Mouse (Mus musculus) spleen, embryonic (tissue): ENCODE measurements at regions not wholly inside any gene's neighbourhood (a gene's known extent, or its start where the extent isn't known, plus 50 kb on each side); places are given as distances from the start of the nearest gene placed in this dataset.

Source experiments
- CTCF ChIA-PET: fragments of 350-600 bp; sonication (Branson Sonifier 250); formaldehyde crosslinking; loops from one replicate; lab custom pipeline; 2022; lab: Charles Lee

DNA sequence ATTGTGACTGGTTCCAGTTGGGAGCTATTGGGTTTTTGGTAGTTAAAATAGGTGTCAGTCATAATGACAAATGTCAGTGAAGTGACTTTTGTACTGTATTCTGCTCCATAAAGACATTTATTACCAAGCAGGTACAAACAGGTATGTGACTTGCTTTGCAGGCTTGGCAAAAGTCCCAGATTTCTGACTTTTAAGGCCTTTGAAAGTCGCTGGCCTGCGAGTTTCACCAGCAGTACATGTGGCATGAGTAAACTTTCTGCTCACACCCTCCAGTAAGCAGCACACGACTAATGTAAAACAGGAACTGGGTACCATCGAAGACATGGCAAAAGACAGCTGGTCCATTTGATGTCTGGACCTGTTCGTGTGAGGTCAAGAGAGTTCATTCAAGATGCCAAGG, 659.2 kb downstream of the Zfp706 start:
- CTCF ChIA-PET: interaction anchor here (0.5 kb wide), 1 partner anchor 1902 kb away, joined by 3 read pairs; no protein-coding TSS in a partner anchor

DNA sequence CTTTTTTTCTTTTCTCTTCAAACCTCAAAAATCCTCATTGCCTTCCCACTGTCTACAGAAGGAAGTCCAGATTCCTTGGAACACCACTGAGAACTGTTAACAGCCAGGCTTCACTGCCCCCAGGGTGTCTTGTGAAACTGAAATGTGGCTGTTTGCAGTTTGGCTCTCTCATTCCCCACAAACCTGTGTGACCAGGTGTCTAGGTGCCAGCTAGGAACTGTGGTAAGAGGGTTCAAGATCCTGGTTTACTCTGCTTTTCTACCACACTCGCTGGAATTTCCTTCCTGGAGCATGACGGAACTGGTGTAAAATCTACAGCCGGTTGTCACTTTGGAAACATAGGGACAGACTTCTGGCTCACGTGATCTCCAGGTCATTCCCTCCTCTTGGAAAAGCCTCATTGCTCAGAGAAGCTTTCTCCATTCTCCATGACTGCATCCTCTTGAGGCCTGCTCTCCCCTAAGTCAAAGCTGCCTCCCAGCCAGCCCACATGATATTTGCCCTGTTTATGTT, 660.2 kb downstream of the Zfp706 start:
- CTCF ChIA-PET: no interaction called here

DNA sequence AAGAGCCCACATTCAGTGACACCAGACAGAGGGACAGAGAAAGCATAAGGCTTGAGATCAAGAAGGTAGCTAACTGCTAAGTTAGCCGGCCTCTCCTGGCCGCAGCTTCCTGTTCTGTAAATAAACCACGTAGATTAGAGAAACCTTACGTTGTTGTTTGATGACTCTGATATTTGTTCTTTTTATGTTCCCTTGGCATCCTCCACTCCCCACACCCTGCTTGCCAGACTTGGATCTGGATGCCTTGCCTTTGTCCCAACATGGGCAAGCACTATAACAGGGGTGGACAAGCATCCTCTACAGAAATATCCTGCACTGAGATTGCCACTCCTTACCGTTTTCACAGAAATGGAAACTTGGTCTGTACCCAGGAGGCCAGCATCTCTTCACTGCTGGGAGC, 661.4 kb downstream of the Zfp706 start:
- CTCF ChIA-PET: interaction anchor here (0.6 kb wide), 1 partner anchor 1100 kb away, joined by 9 read pairs; no protein-coding TSS in a partner anchor

DNA sequence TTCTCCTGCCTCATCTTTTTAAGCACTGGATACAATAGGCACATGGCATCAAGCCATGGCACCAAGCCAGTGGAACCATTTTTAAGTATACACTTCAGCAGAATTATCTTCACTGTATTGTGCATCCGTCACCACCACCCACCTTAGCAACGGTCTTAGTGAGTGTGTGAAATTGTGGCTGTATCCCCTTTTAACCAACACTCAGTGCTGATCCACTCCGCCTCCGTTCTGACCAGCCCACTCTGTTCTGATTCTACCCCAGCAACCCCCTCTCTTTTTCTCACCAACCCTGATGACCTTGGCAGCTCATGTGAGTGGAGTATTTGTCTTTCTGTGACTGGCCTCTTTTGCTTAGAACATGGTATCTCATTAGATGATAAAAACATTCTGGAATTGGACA, 662.2 kb downstream of the Zfp706 start:
- CTCF ChIA-PET: no interaction called here

DNA sequence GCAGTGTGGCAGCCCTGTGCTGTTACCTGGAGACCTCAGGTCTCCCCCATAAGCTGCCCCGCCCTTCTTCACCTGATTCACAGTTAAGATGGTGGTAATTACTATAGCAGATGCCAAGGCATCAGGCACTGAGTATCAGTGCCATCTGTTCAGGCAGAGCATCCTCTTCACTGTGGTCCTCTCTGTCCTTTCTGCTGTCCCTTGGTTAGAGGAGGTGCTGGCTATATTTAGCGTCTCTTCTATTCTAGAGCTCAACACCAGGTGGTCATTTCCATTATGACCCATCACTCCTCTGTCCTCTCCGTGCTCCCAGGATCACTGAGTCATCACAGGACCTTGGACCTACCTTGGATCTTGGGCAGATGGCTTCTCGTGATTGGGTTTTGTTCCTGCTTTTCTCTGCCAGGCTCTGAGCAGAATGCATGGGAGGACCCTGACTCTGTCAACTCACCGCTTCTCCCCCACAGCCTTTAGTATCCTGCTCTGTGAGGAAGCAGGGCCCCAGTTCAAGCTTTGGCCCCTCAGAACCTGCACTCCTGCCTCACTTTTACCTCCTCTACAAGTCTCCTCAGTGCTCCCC, 667.5 kb downstream of the Zfp706 start:
- CTCF ChIA-PET: no interaction called here

DNA sequence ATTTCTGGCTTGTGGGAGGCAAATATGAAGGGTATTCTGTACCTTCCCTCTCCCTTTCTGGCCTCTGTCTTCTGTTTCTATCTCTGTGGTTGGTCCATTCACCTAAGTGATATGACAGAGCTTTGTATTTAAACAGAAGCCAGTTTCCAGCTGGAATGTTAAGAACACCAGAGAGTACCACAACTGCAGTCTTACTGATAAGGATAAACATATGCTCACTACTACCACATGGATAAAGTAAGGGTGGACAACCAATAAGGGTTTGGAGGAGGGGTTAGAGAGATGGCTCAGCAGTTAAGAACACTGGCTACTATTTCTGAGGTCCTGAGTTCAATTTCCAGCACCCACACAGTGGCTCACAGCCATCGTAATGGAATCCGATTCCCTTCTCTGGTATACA, 668.8 kb downstream of the Zfp706 start:
- CTCF ChIA-PET: no interaction called here

DNA sequence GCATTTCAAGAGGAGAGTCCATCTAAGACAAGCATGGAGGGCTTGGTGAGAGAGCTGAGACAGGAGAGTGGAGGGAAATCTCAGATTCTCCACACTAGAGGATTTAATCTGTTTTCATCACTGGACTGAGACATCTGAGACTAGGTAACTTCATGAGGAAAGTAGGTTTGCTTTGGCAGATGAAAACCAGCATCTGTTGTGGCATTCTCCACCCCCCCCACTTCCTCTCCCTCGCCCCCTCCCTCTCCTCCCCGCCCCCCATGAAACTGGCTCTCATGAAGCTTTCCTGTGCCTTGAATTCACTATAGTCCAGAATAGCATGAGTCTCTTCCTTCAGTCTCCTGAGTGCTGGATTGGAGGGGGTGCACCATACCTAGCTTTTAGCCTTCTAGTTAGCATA, 670.7 kb downstream of the Zfp706 start:
- CTCF ChIA-PET: no interaction called here

DNA sequence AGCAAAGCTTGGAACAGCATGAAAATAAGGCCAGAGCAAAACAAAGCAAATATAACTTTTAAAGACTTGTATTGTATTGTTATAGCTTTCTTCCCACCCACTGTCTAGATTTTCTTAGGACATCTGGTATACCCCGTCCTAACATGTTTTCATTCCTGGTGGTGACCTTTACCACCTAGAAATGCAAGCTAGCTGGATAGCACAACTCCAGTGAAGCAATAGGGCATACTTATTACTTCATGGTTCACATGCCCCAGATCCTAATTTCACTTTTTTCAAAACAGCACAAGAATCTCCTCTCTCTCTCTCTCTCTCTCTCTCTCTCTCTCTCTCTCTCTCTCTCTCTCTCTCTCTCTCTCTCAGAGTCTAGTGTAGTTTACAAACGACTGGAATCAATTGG, 672.5 kb downstream of the Zfp706 start:
- CTCF ChIA-PET: no interaction called here

DNA sequence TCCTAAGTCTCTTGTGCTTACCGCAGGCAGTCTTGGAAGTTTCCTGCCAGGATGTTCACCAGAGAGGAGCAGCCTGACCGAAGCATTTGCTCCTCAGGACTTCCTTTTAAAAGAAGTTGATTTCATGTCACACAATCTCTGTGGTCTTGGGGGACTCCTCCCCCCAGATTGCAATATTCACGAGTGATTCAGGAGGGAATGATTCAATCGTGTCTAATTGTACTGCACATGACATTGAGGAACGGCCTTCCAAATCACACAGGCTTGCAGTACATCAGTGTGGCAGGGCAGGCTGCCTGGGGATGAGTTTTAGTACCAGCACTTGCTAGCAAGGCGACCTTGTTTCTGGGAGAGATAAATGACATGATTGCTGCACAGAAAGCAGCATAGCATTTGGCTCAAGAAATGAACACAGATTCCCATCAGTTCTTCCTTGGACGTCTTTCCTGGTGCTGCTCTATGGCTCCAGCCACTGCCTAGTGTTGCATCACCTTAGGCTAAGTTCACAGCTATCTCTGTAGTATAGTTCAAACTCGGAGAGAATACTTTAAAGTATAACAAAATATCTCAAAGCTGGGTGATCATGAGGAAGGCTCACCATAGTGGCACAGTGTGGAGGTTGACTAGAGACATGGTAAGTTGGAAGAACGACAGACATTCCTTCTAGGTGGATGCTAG, 673.0 kb downstream of the Zfp706 start:
- CTCF ChIA-PET: no interaction called here

DNA sequence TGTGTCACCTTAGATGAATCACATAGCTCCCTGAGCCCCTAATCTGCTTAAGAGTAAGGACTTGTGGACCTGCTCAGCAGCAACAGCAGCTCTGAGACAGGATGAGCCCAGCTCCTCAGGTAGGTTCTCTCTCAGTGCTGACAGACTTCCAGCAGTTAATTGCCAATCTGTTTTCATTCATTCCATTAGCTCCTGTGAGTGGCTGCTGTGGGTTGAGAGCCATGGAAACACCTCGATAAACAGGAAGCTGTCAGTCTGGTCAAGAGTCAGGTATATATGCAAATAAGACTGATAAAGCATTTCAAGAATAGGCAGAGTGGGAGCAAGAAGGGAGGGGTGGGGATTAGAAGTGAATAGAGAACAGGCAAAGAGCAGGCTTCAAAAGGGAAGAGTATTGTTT, 673.7 kb downstream of the Zfp706 start:
- CTCF ChIA-PET: no interaction called here

DNA sequence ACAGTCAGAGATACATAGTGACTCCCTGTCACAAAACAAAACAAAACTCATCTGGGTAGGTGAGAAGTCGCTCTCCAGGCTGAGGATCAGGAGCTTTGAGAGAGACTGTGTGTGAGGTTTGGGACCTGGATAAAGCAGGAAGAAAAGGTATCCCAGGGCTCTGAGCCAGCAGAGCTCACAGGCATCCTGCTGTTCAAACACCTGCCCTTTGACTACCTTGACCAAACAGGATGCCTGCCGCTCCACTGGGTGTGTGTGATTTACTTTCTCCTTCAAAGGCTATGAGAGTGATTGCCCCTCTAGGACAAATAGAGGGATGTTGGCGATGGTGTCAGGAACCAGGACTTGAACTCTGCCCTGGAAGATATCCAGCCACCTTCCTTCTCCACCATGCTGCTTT, 674.3 kb downstream of the Zfp706 start:
- CTCF ChIA-PET: no interaction called here
